ENCODE assay signal across 7 mouse cellular contexts in the genomic region with DNA sequence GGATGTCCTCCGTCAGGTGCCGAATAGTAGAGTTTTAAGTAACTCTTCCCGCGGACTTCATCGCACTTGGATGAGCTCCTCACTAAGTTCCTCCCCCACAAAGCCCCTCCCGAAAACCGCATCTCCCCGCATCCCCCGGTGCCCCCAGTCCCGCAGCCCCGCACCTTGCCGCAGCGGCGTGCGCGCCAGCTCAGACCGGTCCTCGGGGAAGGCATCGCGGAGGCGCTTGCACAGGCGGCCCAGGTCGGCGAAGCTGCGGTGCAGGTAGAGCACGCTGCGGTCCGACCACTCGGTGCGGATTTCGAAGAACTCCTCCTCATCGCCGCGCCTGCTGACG. TPM values are rescaled to one million over a fixed set of nuclear protein-coding genes. Genes with fewer than 3 reads are reported as not detected.
DNase-seq lines count a peak whose midpoint lies in the region; ATAC-seq and TF ChIP-seq lines count a peak whose summit lies in the region.

No protein-coding gene starts in this region.

- H3K27ac ChIP-seq in lung, embryonic 14.5 days (ENCODE audit: low read depth), result no peak overlapping the region; the same call in 1 of the 2 replicates
- peak overlapping the region; percentile 87 for H3K27ac ChIP-seq in embryonic facial prominence, embryonic 15.5 days (replicated peaks)
- H3K27ac ChIP-seq in hindbrain, embryonic 15.5 days (replicated peaks), result 0 out of 2 replicates have a peak overlapping the region, but pooled peaks have one; percentile 2
- H3K27ac ChIP-seq in midbrain, embryonic 15.5 days, result no peak overlapping the region

- peak; percentile 33 for ATAC-seq in lung, embryonic 14.5 days (ENCODE audit: insufficient read depth)
- ATAC-seq in embryonic facial prominence, embryonic 15.5 days (ENCODE audit: insufficient number of reproducible peaks, low FRiP score, low TSS enrichment, low read depth), result no peak
- peak; percentile 56 for ATAC-seq in hindbrain, embryonic 15.5 days (ENCODE audit: low FRiP score, low read depth)
- peak; percentile 80 for ATAC-seq in midbrain, embryonic 15.5 days (replicated peaks)

- H3K4me1 ChIP-seq in lung, embryonic 14.5 days (ENCODE audit: insufficient read depth), result no peaks in the 10 kb centered on the region
- peaks cover 53% of the 10 kb centered on the region for H3K4me1 ChIP-seq in embryonic facial prominence, embryonic 15.5 days
- peaks cover 25% of the 10 kb centered on the region for H3K4me1 ChIP-seq in hindbrain, embryonic 15.5 days (replicated peaks)
- peaks cover 24% of the 10 kb centered on the region for H3K4me1 ChIP-seq in midbrain, embryonic 15.5 days

- H3K27me3 ChIP-seq in lung, embryonic 14.5 days (ENCODE audit: insufficient read depth, low read length), result peaks cover 13% of the 10 kb centered on the region; the same call in 1 of the 2 replicates
- H3K27me3 ChIP-seq in embryonic facial prominence, embryonic 15.5 days, result no peaks in the 10 kb centered on the region
- H3K27me3 ChIP-seq in hindbrain, embryonic 15.5 days, result peaks cover 35% of the 10 kb centered on the region
- peaks cover 53% of the 10 kb centered on the region for H3K27me3 ChIP-seq in midbrain, embryonic 15.5 days (replicated peaks)

- TF ChIP-seq CTCF in lung, embryonic 14.5 days (IDR thresholded peaks at IDR 0.05; ENCODE audit: low read depth), result no peak

- H3K36me3 ChIP-seq in lung, embryonic 14.5 days (ENCODE audit: insufficient read depth), result no peaks in the 10 kb centered on the region
- H3K36me3 ChIP-seq in embryonic facial prominence, embryonic 15.5 days, result no peaks in the 10 kb centered on the region
- H3K36me3 ChIP-seq in hindbrain, embryonic 15.5 days, result no peaks in the 10 kb centered on the region
- no peaks in the 10 kb centered on the region for H3K36me3 ChIP-seq in midbrain, embryonic 15.5 days (replicated peaks)

- peak overlapping the region; percentile 74 for H3K9ac ChIP-seq in lung, embryonic 14.5 days
- H3K9ac ChIP-seq in embryonic facial prominence, embryonic 15.5 days, result peak overlapping the region; percentile 69
- H3K9ac ChIP-seq in hindbrain, embryonic 15.5 days, result peak overlapping the region; percentile 52
- H3K9ac ChIP-seq in midbrain, embryonic 15.5 days, result peak overlapping the region; percentile 41

- no peaks in the 10 kb centered on the region for H3K9me3 ChIP-seq in lung, embryonic 14.5 days (ENCODE audit: low read depth, low read length)
- H3K9me3 ChIP-seq in embryonic facial prominence, embryonic 15.5 days (replicated peaks), result no peaks in the 10 kb centered on the region
- H3K9me3 ChIP-seq in hindbrain, embryonic 15.5 days, result no peaks in the 10 kb centered on the region
- no peaks in the 10 kb centered on the region for H3K9me3 ChIP-seq in midbrain, embryonic 15.5 days

- peak overlapping the region; percentile 56 for H3K4me3 ChIP-seq in lung, embryonic 14.5 days (ENCODE audit: low read depth, low read length)
- H3K4me3 ChIP-seq in embryonic facial prominence, embryonic 15.5 days (replicated peaks), result peak overlapping the region; percentile 73
- H3K4me3 ChIP-seq in hindbrain, embryonic 15.5 days, result peak overlapping the region; percentile 47
- H3K4me3 ChIP-seq in midbrain, embryonic 15.5 days, result peak overlapping the region; percentile 57

- no peak for DNase-seq in lung, embryonic 14.5 days
- DNase-seq in lung, postnatal 14 days, result no peak
- DNase-seq in layer of hippocampus, adult 8-10 months (ENCODE audit: low spot score in 2 of 2), result no peak
- no peak for DNase-seq in ovary, postnatal 14 days (ENCODE audit: low spot score)

- H3K4me2 ChIP-seq in lung, embryonic 14.5 days, result peak overlapping the region; percentile 87
- H3K4me2 ChIP-seq in embryonic facial prominence, embryonic 15.5 days (replicated peaks), result peak overlapping the region; percentile 89
- peak overlapping the region; percentile 98 for H3K4me2 ChIP-seq in hindbrain, embryonic 15.5 days
- H3K4me2 ChIP-seq in midbrain, embryonic 15.5 days, result peak overlapping the region; percentile 95

- WGBS in lung, embryonic 14.5 days, result under 1% methylated on average over 35 of the region's 35 CpGs
- under 1% methylated on average over 35 of the region's 35 CpGs for WGBS in embryonic facial prominence, embryonic 15.5 days
- under 1% methylated on average over 35 of the region's 35 CpGs for WGBS in hindbrain, embryonic 15.5 days
- WGBS in midbrain, embryonic 15.5 days, result under 1% methylated on average over 35 of the region's 35 CpGs

RNA-seq across cellular contexts. Expression of a gene that starts 1.3 kb away (rescaled TPM):
- polyA plus RNA-seq in lung, embryonic 14.5 days (2014; fragmentation: Nextera tagmentation; extraction: Ambion mirVana), result 4.9 and 7.9 TPM in 2 replicates
- polyA plus RNA-seq in embryonic facial prominence, embryonic 15.5 days (2015; fragmentation: Nextera tagmentation; extraction: Ambion mirVana), result 29.2 and 34.7 TPM in 2 replicates
- 10.1 and 12.4 TPM in 2 replicates for polyA plus RNA-seq in hindbrain, embryonic 15.5 days (2015; fragmentation: Nextera tagmentation; extraction: Ambion mirVana)
- 8.4 and 9.8 TPM in 2 replicates for polyA plus RNA-seq in midbrain, embryonic 15.5 days (2015; fragmentation: Nextera tagmentation; extraction: Ambion mirVana)
- total RNA-seq in layer of hippocampus, adult 8-10 months (2022), result 10 to 100 TPM; 11.2 to 16.2 (median 12.5) TPM

Comparison
In these comparisons a context has a peak if more than half of its experiments do, and no peak if none do; other contexts are left out.
1. H3K27ac ChIP-seq: peak in embryonic facial prominence, embryonic 15.5 days (single experiment) and hindbrain, embryonic 15.5 days (single experiment); none in lung, embryonic 14.5 days (single experiment) and midbrain, embryonic 15.5 days (single experiment).
2. Peak in every context shown above with its lines, with median percentiles within 50 percentile points of each other: H3K4me2 ChIP-seq, H3K4me3 ChIP-seq and H3K9ac ChIP-seq.